Mouse (Mus musculus): ENCODE measurements around the gene Ccn5. TPM values are rescaled to one million over a fixed set of nuclear protein-coding genes. Genes with fewer than 3 reads are reported as not detected.

The Ccn5 gene
- total and polyA plus RNA-seq, 3 experiments = 1.3 to 18.4 (median 2.6) TPM

DNA sequence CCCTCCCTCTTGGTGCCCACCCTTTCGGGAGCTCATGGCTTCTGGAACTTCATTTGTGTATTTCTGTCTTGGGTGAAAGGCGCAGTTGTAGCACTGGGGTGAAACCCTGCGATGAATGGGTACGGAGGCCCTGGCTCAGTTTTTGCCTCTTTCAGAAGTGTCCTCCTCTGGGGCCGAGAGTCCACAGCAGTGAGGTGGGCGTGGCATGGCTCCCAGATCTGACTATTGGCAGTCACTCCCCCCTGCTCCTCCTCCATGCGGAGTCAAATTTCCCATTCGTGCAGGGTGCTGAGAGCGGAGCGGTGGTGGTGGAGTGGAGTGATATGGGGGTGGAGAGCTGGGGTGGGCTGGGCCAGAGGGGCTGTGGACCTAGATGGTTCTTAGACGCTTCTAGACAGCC is 3.1 kb downstream of the Ccn5 start:
- H3K4me3 ChIP-seq = no peak overlapping the region
- no peaks in the 10 kb centered on the region for H3K79me2 ChIP-seq (replicated peaks; ENCODE audit: control insufficient read depth, insufficient read depth, low read length)
- H3K27me3 ChIP-seq (ENCODE audit: control insufficient read depth, insufficient read depth, low read length) = no peaks in the 10 kb centered on the region
- H3K9ac ChIP-seq (ENCODE audit: low read depth, low read length) = no peak overlapping the region
- intact Hi-C loops (cut with DNase I) = loop anchor here (5.0 to 10.0 kb wide), 2 partner anchors 106 to 289 kb away; no protein-coding TSS in a partner anchor
- DNase-seq = no peak
- WGBS = 31% methylated on average over 11 of the region's 11 CpGs
- no peak for TF ChIP-seq EP300 (IDR thresholded peaks at IDR 0.05; ENCODE audit: insufficient read depth, low read depth, low read length)
- TF ChIP-seq POLR2A (IDR thresholded peaks at IDR 0.05; ENCODE audit: insufficient read depth, low read depth, low read length) = 0 out of 2 replicates have a peak, but pooled peaks have one; percentile 17
- no peaks in the 10 kb centered on the region for H3K36me3 ChIP-seq (ENCODE audit: control insufficient read depth, insufficient read depth, low read length)
- no peak overlapping the region for H3K27ac ChIP-seq
- H3K4me1 ChIP-seq (ENCODE audit: control insufficient read depth, insufficient read depth, low read length) = no peaks in the 10 kb centered on the region

GRCm38 (mm10) chr2:163825861-163826260 is 5.2 kb downstream of the Ccn5 start:
- H3K36me3 ChIP-seq (ENCODE audit: control insufficient read depth, insufficient read depth, low read length) = no peaks in the 10 kb centered on the region
- no peaks in the 10 kb centered on the region for H3K4me1 ChIP-seq (ENCODE audit: control insufficient read depth, insufficient read depth, low read length)
- TF ChIP-seq CTCF (IDR thresholded peaks at IDR 0.05) = no peak
- TF ChIP-seq POLR2A (IDR thresholded peaks at IDR 0.05; ENCODE audit: insufficient read depth, low read depth, low read length) = no peak
- no peak for TF ChIP-seq EP300 (IDR thresholded peaks at IDR 0.05; ENCODE audit: insufficient read depth, low read depth, low read length)
- H3K27ac ChIP-seq = no peak overlapping the region
- H3K27me3 ChIP-seq (ENCODE audit: control insufficient read depth, insufficient read depth, low read length) = no peaks in the 10 kb centered on the region
- H3K79me2 ChIP-seq (replicated peaks; ENCODE audit: control insufficient read depth, insufficient read depth, low read length) = no peaks in the 10 kb centered on the region
- no peak overlapping the region for H3K4me3 ChIP-seq
- DNase-seq = no peak
- intact Hi-C loops (cut with DNase I) = loop anchor here (10.0 kb wide), 1 partner anchor 291 kb away; no protein-coding TSS in a partner anchor
- WGBS = 81% methylated on average over 1 of the region's 1 CpGs
- no peak overlapping the region for H3K9ac ChIP-seq (ENCODE audit: low read depth, low read length)

DNA sequence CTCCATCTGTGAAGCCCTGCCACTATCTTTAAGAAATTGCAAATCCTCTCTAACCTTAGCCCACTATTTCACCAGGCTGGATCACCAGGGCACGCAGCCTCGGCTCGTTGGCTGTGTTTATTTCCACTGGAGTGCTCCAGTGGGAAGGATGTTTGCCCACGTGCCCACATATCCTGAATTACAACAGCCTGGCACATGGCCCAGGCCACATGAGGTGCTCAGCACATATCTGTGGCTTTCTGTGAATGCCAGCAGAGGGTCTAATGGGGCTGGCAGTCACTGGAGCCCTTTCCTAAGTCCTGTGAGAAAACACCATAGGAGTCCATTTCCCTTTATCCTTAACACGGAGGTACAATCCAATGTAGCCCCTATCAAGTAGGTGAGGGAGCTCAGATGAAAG is 5.8 kb downstream of the Ccn5 start:
- H3K4me3 ChIP-seq = no peak overlapping the region
- no peaks in the 10 kb centered on the region for H3K4me1 ChIP-seq (ENCODE audit: control insufficient read depth, insufficient read depth, low read length)
- TF ChIP-seq POLR2A (IDR thresholded peaks at IDR 0.05; ENCODE audit: insufficient read depth, low read depth, low read length) = no peak
- TF ChIP-seq CTCF (IDR thresholded peaks at IDR 0.05) = no peak
- no peak for TF ChIP-seq EP300 (IDR thresholded peaks at IDR 0.05; ENCODE audit: insufficient read depth, low read depth, low read length)
- DNase-seq = no peak
- no peaks in the 10 kb centered on the region for H3K36me3 ChIP-seq (ENCODE audit: control insufficient read depth, insufficient read depth, low read length)
- H3K27me3 ChIP-seq (ENCODE audit: control insufficient read depth, insufficient read depth, low read length) = no peaks in the 10 kb centered on the region
- H3K79me2 ChIP-seq (replicated peaks; ENCODE audit: control insufficient read depth, insufficient read depth, low read length) = no peaks in the 10 kb centered on the region
- no peak overlapping the region for H3K27ac ChIP-seq
- intact Hi-C loops (cut with DNase I) = loop anchor here (10.0 kb wide), 1 partner anchor 292 kb away; no protein-coding TSS in a partner anchor
- no peak overlapping the region for H3K9ac ChIP-seq (ENCODE audit: low read depth, low read length)
- 29% methylated on average over 5 of the region's 5 CpGs for WGBS

GRCm38 (mm10) chr2:163831163-163831562 is 10.5 kb downstream of the Ccn5 start:
- Histone ChIP-seq H3K79me2 (replicated peaks; ENCODE audit: control insufficient read depth, insufficient read depth, low read length) (no peaks in the 10 kb centered on the region), H3K27me3 (ENCODE audit: control insufficient read depth, insufficient read depth, low read length) (no peaks in the 10 kb centered on the region), H3K4me1 (ENCODE audit: control insufficient read depth, insufficient read depth, low read length) (no peaks in the 10 kb centered on the region), H3K36me3 (ENCODE audit: control insufficient read depth, insufficient read depth, low read length) (no peaks in the 10 kb centered on the region), H3K4me3 (no peak overlapping the region), H3K9ac (ENCODE audit: low read depth, low read length) (no peak overlapping the region), H3K27ac (no peak overlapping the region)
- DNase-seq = no peak
- TF ChIP-seq EP300 (IDR thresholded peaks at IDR 0.05; ENCODE audit: insufficient read depth, low read depth, low read length) (no peak), POLR2A (IDR thresholded peaks at IDR 0.05; ENCODE audit: insufficient read depth, low read depth, low read length) (no peak), CTCF (IDR thresholded peaks at IDR 0.05) (no peak)
- 32% methylated on average over 1 of the region's 1 CpGs for WGBS
- intact Hi-C loops (cut with DNase I) = no loop called here

- Histone ChIP-seq H3K27ac (no peak overlapping the region), H3K36me3 (ENCODE audit: control insufficient read depth, insufficient read depth, low read length) (no peaks in the 10 kb centered on the region), H3K9ac (ENCODE audit: low read depth, low read length) (no peak overlapping the region), H3K79me2 (replicated peaks; ENCODE audit: control insufficient read depth, insufficient read depth, low read length) (no peaks in the 10 kb centered on the region), H3K4me3 (no peak overlapping the region), H3K27me3 (ENCODE audit: control insufficient read depth, insufficient read depth, low read length) (no peaks in the 10 kb centered on the region), H3K4me1 (ENCODE audit: control insufficient read depth, insufficient read depth, low read length) (0 out of 2 replicates have a peak, but pooled peaks cover 1% of the 10 kb centered on the region)
- intact Hi-C loops (cut with DNase I) = no loop called here
- peak; percentile 75 to 83 for DNase-seq
- WGBS = 13% methylated on average over 9 of the region's 9 CpGs
- TF ChIP-seq POLR2A (IDR thresholded peaks at IDR 0.05; ENCODE audit: insufficient read depth, low read depth, low read length) (no peak), EP300 (IDR thresholded peaks at IDR 0.05; ENCODE audit: insufficient read depth, low read depth, low read length) (peak; percentile 69; the same call in 1 of the 2 replicates), CTCF (IDR thresholded peaks at IDR 0.05) (peak; percentile 95)
Observed at GRCm38 (mm10) chr2:163838043-163838442, 17.4 kb downstream of the Ccn5 start.

GRCm38 (mm10) chr2:163839519-163839918 is 18.9 kb downstream of the Ccn5 start:
- TF ChIP-seq POLR2A (IDR thresholded peaks at IDR 0.05; ENCODE audit: insufficient read depth, low read depth, low read length) (no peak), EP300 (IDR thresholded peaks at IDR 0.05; ENCODE audit: insufficient read depth, low read depth, low read length) (no peak), CTCF (IDR thresholded peaks at IDR 0.05) (no peak)
- intact Hi-C loops (cut with DNase I) = no loop called here
- Histone ChIP-seq H3K27me3 (ENCODE audit: control insufficient read depth, insufficient read depth, low read length) (no peaks in the 10 kb centered on the region), H3K4me1 (ENCODE audit: control insufficient read depth, insufficient read depth, low read length) (0 out of 2 replicates have a peak, but pooled peaks cover 1% of the 10 kb centered on the region), H3K79me2 (replicated peaks; ENCODE audit: control insufficient read depth, insufficient read depth, low read length) (no peaks in the 10 kb centered on the region), H3K9ac (ENCODE audit: low read depth, low read length) (no peak overlapping the region), H3K27ac (no peak overlapping the region), H3K36me3 (ENCODE audit: control insufficient read depth, insufficient read depth, low read length) (no peaks in the 10 kb centered on the region), H3K4me3 (no peak overlapping the region)
- 17% methylated on average over 6 of the region's 6 CpGs for WGBS
- peak; percentile 73 for DNase-seq

All from heart, adult 2 months (tissue).